Mouse (Mus musculus) lung, postnatal 0 days (tissue): ENCODE results near the gene Kcnq1. TPM values are rescaled to one million over a fixed set of nuclear protein-coding genes. Genes with fewer than 3 reads are reported as not detected.

Experiments used
- ATAC-seq: fragments of 200-750 bp; cut with Nextera tagmentation; 2 replicates; pipeline ENCODE4 v1.8.0; 2017; ENCODE audit warnings: moderate library complexity
- DNase-seq: peaks from one replicate; pipeline ENCODE4 v3.0.0-alpha.2; 2016; ENCODE audit warnings: low spot score
- H3K27ac ChIP-seq: fragments of 300-500 bp; sonication (generic); 2 replicates; pipeline ENCODE4 v1.5.1; 2014; ENCODE audit warnings: antibody characterized with exemption, mild to moderate bottlenecking, low read length, mixed read lengths
- H3K27me3 ChIP-seq: fragments of 300-500 bp; sonication (generic); replicated peaks from 2 replicates; pipeline ENCODE4 v1.6.1; 2014; ENCODE audit warnings: low read length, mixed read lengths; ENCODE audit not compliant: insufficient read depth
- H3K36me3 ChIP-seq: fragments of 300-500 bp; sonication (generic); 2 replicates; pipeline ENCODE4 v1.6.1; 2014; ENCODE audit warnings: low read length, mixed read lengths; ENCODE audit not compliant: insufficient read depth
- H3K4me1 ChIP-seq: fragments of 300-500 bp; sonication (generic); 2 replicates; pipeline ENCODE4 v1.6.1; 2014; ENCODE audit warnings: antibody characterized with exemption, low read depth, low read length, mixed read lengths; ENCODE audit not compliant: insufficient read depth
- H3K4me2 ChIP-seq: fragments of 300-500 bp; sonication (generic); replicated peaks from 2 replicates; pipeline ENCODE4 v1.6.1; 2014; ENCODE audit warnings: low read depth, mild to moderate bottlenecking, low read length, moderate library complexity, mixed read lengths
- H3K4me3 ChIP-seq: fragments of 300-500 bp; sonication (generic); 2 replicates; pipeline ENCODE4 v1.5.1; 2014; ENCODE audit warnings: low read depth, low read length
- H3K9ac ChIP-seq: fragments of 300-500 bp; sonication (generic); replicated peaks from 2 replicates; pipeline ENCODE4 v1.6.1; 2014; ENCODE audit warnings: low read depth, mild to moderate bottlenecking
- H3K9me3 ChIP-seq: fragments of 300-500 bp; sonication (generic); 2 replicates; pipeline ENCODE4 v1.6.1; 2016; ENCODE audit warnings: low read length, mixed read lengths
- CTCF ChIP-seq: IDR thresholded peaks from 2 replicates; pipeline ENCODE4 v1.5.1; 2016; ENCODE audit warnings: antibody characterized with exemption, mild to moderate bottlenecking
- EP300 ChIP-seq: IDR thresholded peaks from 2 replicates; pipeline ENCODE4 v1.6.1; 2016; ENCODE audit warnings: antibody characterized with exemption, mild to moderate bottlenecking, control low read depth
- WGBS: fragments of 180-500 bp; shearing (Covaris S2); extraction: QIAGEN DNeasy Blood & Tissue Kit; methylation state at CpG from one replicate; pipeline ENCODE4 v1.1.7; 2014; 5-methylcytosine and 5-hydroxymethylcytosine counted together
- polyA plus RNA-seq: library from polyadenylated mRNA; unstranded; fragments of >200 nt; fragmentation: Nextera tagmentation; extraction: Ambion mirVana; gene quantifications from 2 replicates; pipeline ENCODE4 v1.2.1, GENCODE M21; 2015

Gene Kcnq1
- polyA plus RNA-seq, 1 experiment from 2014 or later = 11.8 TPM

GRCm38 (mm10) chr7:143419585-143420160, 313.5 kb downstream of the Kcnq1 start:
- no peak for TF ChIP-seq EP300
- TF ChIP-seq CTCF = no peak
- Histone ChIP-seq H3K36me3 (no peaks in the 10 kb centered on the region), H3K4me3 (no peak overlapping the region), H3K9ac (no peak overlapping the region), H3K27me3 (no peaks in the 10 kb centered on the region), H3K4me2 (no peak overlapping the region), H3K4me1 (no peaks in the 10 kb centered on the region), H3K27ac (no peak overlapping the region), H3K9me3 (no peaks in the 10 kb centered on the region)
- WGBS = 71% methylated on average over 4 of the region's 4 CpGs
- ATAC-seq = no peak
- DNase-seq = no peak

- no peak overlapping the region for H3K9ac ChIP-seq
- WGBS = 55% methylated on average over 23 of the region's 23 CpGs
- peaks cover 10% of the 10 kb centered on the region; the same call in 1 of the 2 replicates for H3K4me1 ChIP-seq
- H3K27ac ChIP-seq = no peak overlapping the region
- H3K36me3 ChIP-seq = no peaks in the 10 kb centered on the region
- TF ChIP-seq CTCF = no peak
- TF ChIP-seq EP300 = no peak
- peak; percentile 69 for ATAC-seq
- no peaks in the 10 kb centered on the region for H3K9me3 ChIP-seq
- no peak overlapping the region for H3K4me2 ChIP-seq
- peak; percentile 20 for DNase-seq
- no peaks in the 10 kb centered on the region for H3K27me3 ChIP-seq
- no peak overlapping the region for H3K4me3 ChIP-seq
Observed at GRCm38 (mm10) chr7:143428142-143428813, 322.1 kb downstream of the Kcnq1 start.

GRCm38 (mm10) chr7:143428814-143429499, 322.8 kb downstream of the Kcnq1 start:
- DNase-seq = no peak
- TF ChIP-seq EP300 (no peak), CTCF (no peak)
- H3K27ac ChIP-seq = no peak overlapping the region
- H3K4me1 ChIP-seq = peaks cover 10% of the 10 kb centered on the region; the same call in 1 of the 2 replicates
- ATAC-seq = 0 out of 2 replicates have a peak, but pooled peaks have one; percentile 21
- H3K9ac ChIP-seq = no peak overlapping the region
- 54% methylated on average over 2 of the region's 2 CpGs for WGBS
- H3K4me3 ChIP-seq = no peak overlapping the region
- no peak overlapping the region for H3K4me2 ChIP-seq
- no peaks in the 10 kb centered on the region for H3K27me3 ChIP-seq
- H3K9me3 ChIP-seq = no peaks in the 10 kb centered on the region
- no peaks in the 10 kb centered on the region for H3K36me3 ChIP-seq

- no peak overlapping the region for H3K9ac ChIP-seq
- no peak overlapping the region for H3K4me2 ChIP-seq
- no peak for TF ChIP-seq CTCF
- TF ChIP-seq EP300 = no peak
Observed at GRCm38 (mm10) chr7:143432631-143433030, 326.5 kb downstream of the Kcnq1 start.

GRCm38 (mm10) chr7:143433331-143433730, 327.2 kb downstream of the Kcnq1 start:
- H3K4me2 ChIP-seq = no peak overlapping the region
- H3K9me3 ChIP-seq = no peaks in the 10 kb centered on the region
- H3K4me3 ChIP-seq = no peak overlapping the region
- WGBS = 81% methylated on average over 7 of the region's 7 CpGs
- TF ChIP-seq EP300 (no peak), CTCF (no peak)
- ATAC-seq (no peak), DNase-seq (no peak)
- 0 out of 2 replicates have a peak, but pooled peaks cover 1% of the 10 kb centered on the region for H3K27me3 ChIP-seq
- no peaks in the 10 kb centered on the region for H3K36me3 ChIP-seq
- H3K27ac ChIP-seq = no peak overlapping the region
- H3K9ac ChIP-seq = no peak overlapping the region
- H3K4me1 ChIP-seq = peaks cover 7% of the 10 kb centered on the region; the same call in 1 of the 2 replicates

More at GRCm38 (mm10) chr7:143432631-143433030, 326.5 kb downstream of the Kcnq1 start:
- ATAC-seq (no peak), DNase-seq (no peak)
- 85% methylated on average over 1 of the region's 1 CpGs for WGBS
- no peaks in the 10 kb centered on the region for H3K27me3 ChIP-seq
- no peaks in the 10 kb centered on the region for H3K9me3 ChIP-seq
- H3K27ac ChIP-seq = no peak overlapping the region
- H3K4me1 ChIP-seq = peaks cover 10% of the 10 kb centered on the region; the same call in 1 of the 2 replicates
- H3K4me3 ChIP-seq = no peak overlapping the region
- H3K36me3 ChIP-seq = no peaks in the 10 kb centered on the region

- 27% methylated on average over 18 of the region's 18 CpGs for WGBS
- no peak for DNase-seq
- Histone ChIP-seq H3K27ac (no peak overlapping the region), H3K9ac (peak overlapping the region; percentile 34; the same call in 1 of the 2 replicates), H3K4me3 (peak overlapping the region; percentile 41), H3K27me3 (0 out of 2 replicates have a peak, but pooled peaks cover 5% of the 10 kb centered on the region), H3K4me2 (peak overlapping the region; percentile 83), H3K4me1 (no peaks in the 10 kb centered on the region), H3K9me3 (no peaks in the 10 kb centered on the region), H3K36me3 (no peaks in the 10 kb centered on the region)
- ATAC-seq = peak; percentile 33
- TF ChIP-seq CTCF (no peak), EP300 (no peak)
Observed at GRCm38 (mm10) chr7:143437231-143437893, 331.2 kb downstream of the Kcnq1 start.
